Mouse (Mus musculus) midbrain, postnatal 0 days (tissue): Measurements from ENCODE around the gene Slc35g3. TPM values are rescaled to one million over a fixed set of nuclear protein-coding genes. Genes with fewer than 3 reads are reported as not detected.

Experiments used
- ATAC-seq: fragments of 200-750 bp; cut with Nextera tagmentation; 2 replicates; pipeline ENCODE4 v1.8.0; 2017; ENCODE audit warnings: moderate number of reproducible peaks, mild to moderate bottlenecking, moderate TSS enrichment, moderate library complexity; ENCODE audit not compliant: low FRiP score
- DNase-seq: peaks from one replicate; pipeline ENCODE4 v3.0.0-alpha.2; 2015; ENCODE audit warnings: low spot score
- H3K27ac ChIP-seq: fragments of 300-500 bp; sonication (generic); 2 replicates; pipeline ENCODE4 v1.5.1; 2014; ENCODE audit warnings: low read depth, mild to moderate bottlenecking, low read length, mixed read lengths
- H3K27me3 ChIP-seq: fragments of 300-500 bp; sonication (generic); 2 replicates; pipeline ENCODE4 v1.6.1; 2014; ENCODE audit warnings: low read length, control low read depth, mixed read lengths; ENCODE audit not compliant: insufficient read depth
- H3K36me3 ChIP-seq: fragments of 300-500 bp; sonication (generic); 2 replicates; pipeline ENCODE4 v1.6.1; 2014; ENCODE audit warnings: low read length, control low read depth, mixed read lengths; ENCODE audit not compliant: insufficient read depth
- H3K4me1 ChIP-seq: fragments of 300-500 bp; sonication (generic); 2 replicates; pipeline ENCODE4 v1.6.1; 2014; ENCODE audit warnings: mild to moderate bottlenecking, control low read depth, antibody characterized with exemption, low read length, mixed read lengths; ENCODE audit not compliant: insufficient read depth
- H3K4me2 ChIP-seq: fragments of 300-500 bp; sonication (generic); 2 replicates; pipeline ENCODE4 v1.6.1; 2014; ENCODE audit warnings: low read depth, mild to moderate bottlenecking, low read length, mixed read lengths; ENCODE audit not compliant: poor library complexity, severe bottlenecking
- H3K4me3 ChIP-seq: fragments of 300-500 bp; sonication (generic); 2 replicates; pipeline ENCODE4 v1.5.1; 2014; ENCODE audit warnings: low read depth, mild to moderate bottlenecking, low read length, moderate library complexity
- H3K9ac ChIP-seq: fragments of 300-500 bp; sonication (generic); replicated peaks from 2 replicates; pipeline ENCODE4 v1.6.1; 2014; ENCODE audit warnings: mild to moderate bottlenecking, low read length, moderate library complexity, mixed read lengths; ENCODE audit not compliant: poor library complexity, severe bottlenecking
- H3K9me3 ChIP-seq: fragments of 300-500 bp; sonication (generic); 2 replicates; pipeline ENCODE4 v1.6.1; 2016; ENCODE audit warnings: low read length, control low read depth
- CTCF ChIP-seq: IDR thresholded peaks from 2 replicates; pipeline ENCODE4 v1.5.1; 2016; ENCODE audit warnings: antibody characterized with exemption, mild to moderate bottlenecking
- WGBS: fragments of 180-500 bp; shearing (Covaris S2); extraction: QIAGEN DNeasy Blood & Tissue Kit; methylation state at CpG from one replicate; pipeline ENCODE4 v1.1.7; 2014; 5-methylcytosine and 5-hydroxymethylcytosine counted together
- polyA plus RNA-seq: library from polyadenylated mRNA; unstranded; fragments of >200 nt; fragmentation: Nextera tagmentation; extraction: Ambion mirVana; gene quantifications from 2 replicates; pipeline ENCODE4 v1.2.1, GENCODE M21; 2015
- total RNA-seq: library from RNA; depleted of rRNA; stranded (reverse); fragments of >200 nt; gene quantifications from 2 replicates; pipeline ENCODE4 v1.2.3, GENCODE M21; 2014

Slc35g3 gene
- total and polyA plus RNA-seq, 2 experiments from 2014 or later, result 0.23 TPM; not detected in 1

DNA sequence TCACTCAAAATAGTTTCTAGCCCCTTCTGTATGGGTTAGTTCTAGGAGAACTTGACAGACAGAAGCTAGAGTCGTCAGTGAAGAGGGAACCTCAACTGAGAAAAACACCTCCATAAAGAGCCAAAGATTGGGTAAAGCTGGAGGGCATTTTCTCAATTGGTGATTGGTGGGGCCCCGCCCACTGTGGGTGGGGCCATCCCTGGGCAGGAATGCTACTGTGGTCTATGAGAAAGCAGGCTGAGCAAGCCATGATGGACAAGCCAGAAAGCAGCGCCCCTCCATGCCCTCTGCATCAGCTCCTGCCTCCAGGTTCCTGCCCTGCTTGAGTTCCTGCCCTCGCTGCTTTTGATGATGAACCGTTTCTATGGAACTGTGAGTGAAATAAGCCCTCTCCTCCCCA lies 35.8 kb downstream of the Slc35g3 start:
- no peaks in the 10 kb centered on the region for H3K36me3 ChIP-seq
- H3K27me3 ChIP-seq, result no peaks in the 10 kb centered on the region
- ATAC-seq (no peak), DNase-seq (no peak)
- H3K27ac ChIP-seq, result no peak overlapping the region
- WGBS, result 35% methylated on average over 5 of the region's 5 CpGs
- no peak overlapping the region for H3K9ac ChIP-seq
- H3K4me2 ChIP-seq, result no peak overlapping the region
- no peak for TF ChIP-seq CTCF
- no peaks in the 10 kb centered on the region for H3K4me1 ChIP-seq
- H3K9me3 ChIP-seq, result no peaks in the 10 kb centered on the region
- H3K4me3 ChIP-seq, result no peak overlapping the region

DNA sequence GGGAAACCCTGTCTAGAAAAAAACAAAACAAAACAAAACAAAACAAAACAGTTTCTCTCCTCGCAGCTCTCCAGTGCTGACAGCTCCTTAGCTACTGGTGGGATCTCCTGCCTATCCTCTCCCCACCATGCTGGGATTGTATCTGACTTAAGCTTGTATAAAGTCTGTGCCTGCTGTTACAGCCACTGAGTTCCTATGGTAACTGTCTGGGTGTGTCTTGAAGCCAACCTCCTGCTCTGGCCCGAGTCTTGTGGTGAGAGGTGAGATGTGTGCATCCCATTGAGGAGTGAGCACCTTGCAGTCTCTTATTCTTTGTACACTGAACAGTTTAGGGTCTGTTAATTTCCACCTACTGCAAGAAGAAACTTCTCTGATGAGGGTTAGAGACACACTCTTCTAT lies 38.7 kb downstream of the Slc35g3 start:
- WGBS, result 45% methylated on average over 2 of the region's 2 CpGs
- no peak overlapping the region for H3K4me2 ChIP-seq

GRCm38 (mm10) chr11:69720852-69721251 lies 40.9 kb downstream of the Slc35g3 start:
- Histone ChIP-seq H3K27me3 (no peaks in the 10 kb centered on the region), H3K9me3 (no peaks in the 10 kb centered on the region), H3K4me3 (no peak overlapping the region), H3K27ac (no peak overlapping the region), H3K9ac (no peak overlapping the region), H3K4me1 (no peaks in the 10 kb centered on the region), H3K36me3 (no peaks in the 10 kb centered on the region), H3K4me2 (no peak overlapping the region)
- TF ChIP-seq CTCF, result no peak
- ATAC-seq (no peak), DNase-seq (no peak)
- 83% methylated on average over 6 of the region's 6 CpGs for WGBS

More for the DNA sequence above, 38.7 kb downstream of the Slc35g3 start:
- no peak overlapping the region for H3K9ac ChIP-seq
- DNase-seq, result no peak
- no peaks in the 10 kb centered on the region for H3K27me3 ChIP-seq
- TF ChIP-seq CTCF, result no peak
- no peak overlapping the region for H3K27ac ChIP-seq
- no peaks in the 10 kb centered on the region for H3K4me1 ChIP-seq
- H3K9me3 ChIP-seq, result no peaks in the 10 kb centered on the region
- no peak for ATAC-seq
- H3K4me3 ChIP-seq, result no peak overlapping the region
- H3K36me3 ChIP-seq, result no peaks in the 10 kb centered on the region

- 68% methylated on average over 6 of the region's 6 CpGs for WGBS
- DNase-seq, result no peak
- Histone ChIP-seq H3K27me3 (no peaks in the 10 kb centered on the region), H3K9me3 (no peaks in the 10 kb centered on the region), H3K9ac (no peak overlapping the region), H3K4me1 (no peaks in the 10 kb centered on the region), H3K4me2 (no peak overlapping the region), H3K36me3 (no peaks in the 10 kb centered on the region), H3K27ac (no peak overlapping the region), H3K4me3 (no peak overlapping the region)
- no peak for ATAC-seq
- TF ChIP-seq CTCF, result peak; percentile 11; the same call in 1 of the 2 replicates
Observed at GRCm38 (mm10) chr11:69719423-69719822, 42.3 kb downstream of the Slc35g3 start.

GRCm38 (mm10) chr11:69718661-69719060 lies 43.1 kb downstream of the Slc35g3 start:
- no peak for TF ChIP-seq CTCF
- no peak overlapping the region for H3K9ac ChIP-seq
- ATAC-seq, result no peak
- H3K4me1 ChIP-seq, result no peaks in the 10 kb centered on the region
- no peak overlapping the region for H3K27ac ChIP-seq
- DNase-seq, result no peak
- H3K4me2 ChIP-seq, result 0 out of 2 replicates have a peak overlapping the region, but pooled peaks have one; percentile 4
- H3K9me3 ChIP-seq, result no peaks in the 10 kb centered on the region
- no peaks in the 10 kb centered on the region for H3K27me3 ChIP-seq
- WGBS, result 27% methylated on average over 15 of the region's 15 CpGs
- H3K4me3 ChIP-seq, result no peak overlapping the region
- H3K36me3 ChIP-seq, result no peaks in the 10 kb centered on the region

DNA sequence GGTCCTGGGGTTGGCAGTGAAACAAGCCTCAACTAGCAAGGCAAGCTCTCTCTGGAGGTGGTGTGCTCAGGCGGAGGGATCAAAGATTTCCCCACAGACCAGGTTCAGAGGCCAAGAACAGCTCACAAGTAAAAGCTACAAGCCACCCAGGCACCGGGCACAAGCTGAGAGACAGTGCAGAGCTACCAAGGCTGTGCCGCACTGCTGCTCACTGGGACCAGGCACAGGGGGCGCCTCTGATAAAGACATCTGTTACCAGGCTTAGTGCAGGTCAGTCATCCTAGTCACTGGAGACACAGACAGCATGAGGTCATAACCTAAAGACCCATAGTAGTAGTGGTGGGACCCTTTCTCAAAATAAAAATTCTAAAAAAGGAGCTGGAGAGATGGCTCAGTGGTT lies 44.8 kb downstream of the Slc35g3 start:
- WGBS, result 74% methylated on average over 4 of the region's 4 CpGs
- Histone ChIP-seq H3K27ac (no peak overlapping the region), H3K27me3 (no peaks in the 10 kb centered on the region), H3K4me2 (no peak overlapping the region), H3K4me3 (no peak overlapping the region), H3K9me3 (no peaks in the 10 kb centered on the region), H3K36me3 (no peaks in the 10 kb centered on the region), H3K9ac (no peak overlapping the region), H3K4me1 (no peaks in the 10 kb centered on the region)
- DNase-seq, result no peak
- no peak for ATAC-seq
- TF ChIP-seq CTCF, result no peak
